Mouse (Mus musculus): ENCODE measurements at regions not wholly inside any gene's neighbourhood (a gene's known extent, or its start where the extent isn't known, plus 50 kb on each side); places are given as distances from the start of the nearest gene placed in this dataset.

GRCm38 (mm10) chr7:138639541-138639940, 206.3 kb upstream of the Ppp2r2d start:
- no peak for DNase-seq (ENCODE audit: low read depth)

GRCm38 (mm10) chr7:138626061-138626460, 219.8 kb upstream of the Ppp2r2d start:
- DNase-seq (ENCODE audit: low read depth), result no peak

- DNase-seq (ENCODE audit: low read depth), result no peak
Measured at GRCm38 (mm10) chr7:138620896-138621655, 223.5 kb upstream of the Tcerg1l start.

DNA sequence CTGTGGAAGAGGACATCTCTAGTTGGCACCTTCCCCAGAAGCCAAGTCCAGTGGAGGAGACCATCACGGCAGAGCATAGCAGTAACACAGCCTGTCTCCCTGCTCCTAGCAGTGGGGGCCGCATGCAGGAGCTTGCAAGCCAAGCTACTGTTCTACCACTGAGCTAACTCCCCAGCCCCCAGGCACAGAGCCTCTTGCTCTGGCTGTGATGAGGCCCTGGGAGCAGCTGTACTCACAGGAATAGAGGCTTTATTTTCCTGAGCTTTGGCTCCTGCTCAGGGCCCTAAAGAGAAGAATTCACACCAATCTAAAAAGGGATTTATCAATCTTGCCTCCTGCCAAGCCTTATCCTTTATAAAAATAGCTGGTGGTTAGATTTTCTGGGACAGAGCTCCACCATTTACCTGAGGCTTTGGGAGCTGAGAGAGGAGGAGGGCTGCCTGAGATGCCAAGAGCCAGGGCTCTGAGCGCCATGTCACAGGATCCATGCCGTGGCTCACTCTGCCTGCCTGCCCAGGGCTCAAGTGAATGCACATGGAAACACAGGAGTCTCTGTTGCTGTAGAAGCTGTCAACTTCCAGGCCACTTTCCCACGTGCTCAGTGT, 222.7 kb upstream of the Tcerg1l start:
- DNase-seq (ENCODE audit: low read depth), result no peak

DNA sequence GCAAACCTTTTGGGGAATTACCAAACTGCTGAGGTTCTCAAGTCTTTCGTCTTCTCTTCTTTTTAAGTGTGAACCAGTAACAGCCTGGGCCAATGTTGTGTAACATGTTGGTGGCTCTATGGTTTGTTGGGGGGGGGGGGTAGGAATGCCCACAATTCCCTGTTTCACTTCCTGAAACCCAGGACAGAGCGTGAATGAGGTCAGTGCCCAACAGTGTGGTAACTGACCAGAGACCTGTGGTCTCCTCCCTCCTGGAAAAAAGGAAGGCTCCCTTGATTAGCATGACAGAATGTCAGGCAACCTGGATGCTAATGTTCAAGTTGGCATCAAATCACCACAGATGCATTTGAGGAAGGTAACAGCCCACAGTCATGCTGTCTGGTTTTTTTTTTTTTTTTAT, 218.9 kb upstream of the Tcerg1l start:
- DNase-seq (ENCODE audit: low read depth), result no peak

GRCm38 (mm10) chr7:138609605-138610004, 212.1 kb upstream of the Tcerg1l start:
- no peak for DNase-seq (ENCODE audit: low read depth)

- DNase-seq (ENCODE audit: low read depth), result no peak
Measured at GRCm38 (mm10) chr7:138609124-138609523, 211.6 kb upstream of the Tcerg1l start.

DNA sequence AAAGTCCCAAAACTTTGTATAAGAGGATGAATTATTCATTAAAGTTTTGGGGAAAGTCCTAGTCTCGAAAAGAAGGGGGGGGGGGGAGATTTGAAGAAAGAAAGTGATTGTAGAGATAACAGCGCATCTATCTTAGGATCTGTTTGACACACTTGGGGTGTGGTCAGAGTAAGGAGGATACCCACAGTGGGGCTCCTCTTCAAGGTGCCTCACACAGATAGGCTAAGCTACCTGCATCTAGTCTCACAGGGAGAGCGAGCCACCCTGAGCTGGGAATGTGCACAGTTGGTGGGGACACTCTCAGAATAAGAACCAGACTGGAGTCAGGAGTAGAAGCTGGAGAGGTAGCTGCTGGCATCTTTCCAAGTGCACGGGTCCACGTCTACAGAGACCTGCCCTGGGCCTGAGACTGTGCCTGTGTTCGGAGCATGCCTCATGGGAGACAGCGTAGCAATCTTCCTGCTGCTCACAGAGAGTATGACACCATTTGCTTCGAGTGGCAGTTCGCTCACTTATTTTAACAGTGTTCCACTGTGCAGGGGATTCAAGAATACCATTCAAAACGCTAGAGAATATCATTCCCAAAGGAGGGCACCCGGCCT, 208.9 kb upstream of the Tcerg1l start:
- no peak for DNase-seq (ENCODE audit: low read depth)

GRCm38 (mm10) chr7:138605923-138606322, 208.4 kb upstream of the Tcerg1l start:
- no peak for DNase-seq (ENCODE audit: low read depth)

- DNase-seq (ENCODE audit: low read depth), result no peak
Measured at GRCm38 (mm10) chr7:138601749-138602148, 204.2 kb upstream of the Tcerg1l start.

GRCm38 (mm10) chr7:138593344-138593743, 195.8 kb upstream of the Tcerg1l start:
- no peak for DNase-seq (ENCODE audit: low read depth)

- DNase-seq (ENCODE audit: low read depth), result no peak
Measured at GRCm38 (mm10) chr7:138567352-138567751, 169.8 kb upstream of the Tcerg1l start.

DNA sequence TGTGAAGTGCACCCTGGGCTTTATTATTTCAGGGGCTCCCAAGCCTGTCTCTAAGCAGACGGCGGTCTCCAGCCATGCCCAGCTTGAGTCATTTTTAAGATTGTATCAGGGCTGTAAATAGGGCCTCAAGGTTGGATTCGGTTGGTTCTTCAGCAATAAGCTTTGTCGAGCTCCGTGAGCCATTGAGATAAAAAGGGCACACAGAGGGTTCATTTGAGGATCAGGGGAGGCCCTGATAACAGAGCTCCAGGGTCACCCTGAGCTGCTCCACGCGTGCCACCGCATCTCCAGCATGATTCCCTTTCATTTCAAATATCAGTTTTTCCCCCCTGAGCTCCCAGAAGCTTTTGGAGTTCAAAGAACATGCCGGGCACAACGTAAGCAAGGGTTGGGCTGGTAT, 154.1 kb upstream of the Tcerg1l start:
- DNase-seq (ENCODE audit: low read depth), result no peak

DNA sequence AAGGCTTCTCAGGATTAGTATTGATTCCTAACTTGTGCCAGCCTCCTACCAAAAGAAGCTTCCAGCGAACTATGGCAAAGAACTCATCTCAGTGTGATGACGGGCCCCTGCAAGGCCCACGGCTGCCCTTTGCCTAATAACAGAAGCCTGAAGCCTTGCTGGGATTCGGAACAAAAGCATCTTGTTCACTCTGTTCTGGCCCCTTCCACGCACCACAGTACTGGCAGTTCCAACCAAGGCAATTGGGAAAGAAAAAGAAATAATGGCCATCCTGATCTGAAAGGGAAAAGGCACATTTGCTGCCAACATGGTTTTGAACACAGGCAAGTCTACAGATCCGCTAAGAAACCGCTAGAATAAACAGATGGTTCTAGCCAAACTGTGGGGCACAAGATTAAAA, 150.4 kb upstream of the Tcerg1l start:
- DNase-seq (ENCODE audit: low read depth), result no peak

DNA sequence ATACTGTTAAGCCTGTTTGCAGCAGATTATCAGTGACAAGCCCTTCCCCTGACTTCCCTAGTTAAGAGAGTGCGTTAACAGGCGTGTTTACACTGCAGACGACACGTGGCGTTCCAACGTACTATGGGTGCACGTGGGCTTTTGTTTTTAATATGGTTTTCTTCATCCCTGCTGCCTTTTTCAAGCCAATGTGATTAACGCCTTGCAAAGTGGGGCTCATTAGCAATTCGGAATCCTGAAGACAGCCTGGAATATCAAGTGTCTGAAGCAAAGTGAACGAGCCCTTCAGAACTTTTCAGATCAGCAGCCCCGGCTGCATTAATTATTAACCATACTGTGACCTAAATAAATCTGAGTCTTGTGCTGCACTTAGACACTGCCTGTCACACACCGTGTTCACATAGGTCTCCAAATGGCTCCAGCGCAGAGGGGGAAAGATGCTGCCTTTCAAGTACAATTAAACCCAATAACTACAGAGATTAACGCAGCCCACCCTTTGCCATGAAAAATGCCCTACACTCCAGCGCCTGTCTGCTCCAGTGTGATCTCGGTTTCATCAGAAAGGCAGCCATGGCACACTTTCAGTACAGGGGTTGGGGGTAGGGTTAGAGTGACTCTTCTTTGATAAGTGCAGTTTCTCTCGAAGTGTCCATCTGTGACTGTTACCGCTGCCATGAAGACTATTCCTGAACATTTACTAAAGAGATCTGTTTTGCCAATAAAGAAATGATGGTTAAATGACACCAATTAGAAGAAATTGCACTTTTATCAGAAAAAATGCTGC, 140.7 kb upstream of the Tcerg1l start:
- no peak for DNase-seq (ENCODE audit: low read depth)

DNA sequence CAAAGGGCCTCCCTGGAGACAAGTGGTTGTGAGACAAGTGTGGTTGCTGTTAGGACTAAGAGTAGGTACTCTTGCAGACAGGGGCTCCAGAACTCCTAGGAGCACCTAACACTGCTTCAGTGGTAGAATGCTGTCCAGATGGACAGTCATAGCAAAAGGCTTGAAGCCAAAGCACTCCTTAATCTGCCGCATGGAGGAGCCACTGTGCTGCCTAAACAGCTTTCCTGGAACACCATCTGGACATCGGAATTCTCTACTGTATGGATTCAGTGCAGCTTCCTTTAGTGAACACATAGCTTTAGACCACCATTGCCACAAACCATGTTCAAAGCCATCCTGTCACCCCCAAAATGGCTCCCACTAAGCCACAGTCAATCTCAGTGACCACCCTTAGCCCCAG, 128.6 kb upstream of the Tcerg1l start:
- DNase-seq (ENCODE audit: low read depth), result no peak

- DNase-seq (ENCODE audit: low read depth), result no peak
Measured at GRCm38 (mm10) chr7:138524936-138525335, 127.4 kb upstream of the Tcerg1l start.

- DNase-seq (ENCODE audit: low read depth), result no peak
Measured at GRCm38 (mm10) chr7:138514171-138514570, 116.6 kb upstream of the Tcerg1l start.

DNA sequence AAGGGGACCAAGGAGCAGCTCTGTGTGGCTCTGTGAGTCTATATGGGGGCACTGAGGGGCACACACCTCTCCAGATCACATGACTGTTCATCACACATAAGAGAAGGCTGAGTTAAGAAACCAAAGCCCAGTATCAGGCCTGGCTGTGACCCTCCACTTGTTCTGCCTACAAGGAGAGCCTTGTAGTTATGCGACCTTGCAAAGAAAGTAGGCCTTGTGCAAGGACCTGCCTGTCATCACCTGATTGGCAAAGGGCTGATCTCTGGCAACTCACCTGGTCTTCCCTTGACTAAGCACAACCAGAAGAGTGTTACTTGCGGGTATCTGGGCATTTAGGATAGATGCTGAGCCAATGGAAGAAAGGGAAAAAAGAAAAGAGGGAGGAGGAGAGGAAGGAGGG, 107.7 kb upstream of the Tcerg1l start:
- no peak for DNase-seq (ENCODE audit: low read depth)

DNA sequence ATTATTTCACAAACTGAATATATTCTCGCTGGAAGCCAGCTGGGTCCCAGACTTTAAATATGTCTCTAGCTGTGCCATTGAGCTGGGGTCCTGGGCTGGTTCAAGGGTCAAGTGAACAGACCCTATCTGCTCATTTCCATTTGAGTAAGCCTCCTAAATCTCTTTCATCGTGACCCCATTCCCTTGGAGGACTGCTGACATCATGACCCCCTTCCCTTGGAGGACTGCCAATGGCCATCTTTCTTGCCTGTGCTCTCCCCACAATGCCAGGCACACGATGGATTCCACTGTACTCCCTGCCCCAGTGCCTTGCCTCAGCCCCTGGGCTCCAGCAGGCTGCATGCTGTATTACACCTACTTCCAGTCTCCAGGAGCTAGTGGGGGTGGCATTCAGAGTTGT, 106.5 kb upstream of the Tcerg1l start:
- DNase-seq (ENCODE audit: low read depth), result no peak

DNA sequence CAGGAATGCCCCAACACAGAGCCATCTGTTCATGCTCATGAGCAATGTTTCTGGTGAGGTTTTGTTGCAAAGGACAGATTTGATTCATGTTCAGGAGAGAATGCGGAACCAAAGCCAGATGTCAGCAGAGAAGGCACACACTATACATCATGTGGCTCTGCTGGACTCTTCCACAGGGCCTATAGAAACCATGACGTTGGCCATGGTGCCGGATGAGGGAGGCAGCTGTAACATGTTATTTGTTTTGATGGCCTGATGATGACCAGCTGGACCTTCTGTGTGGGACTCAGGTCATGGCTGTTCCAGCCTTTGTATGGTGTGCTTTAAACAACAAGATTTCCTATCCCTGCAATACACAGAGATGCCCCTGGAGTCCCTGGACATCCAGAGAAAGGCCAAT, 105.5 kb upstream of the Tcerg1l start:
- no peak for DNase-seq (ENCODE audit: low read depth)

GRCm38 (mm10) chr7:138501347-138502014, 104.0 kb upstream of the Tcerg1l start:
- DNase-seq (ENCODE audit: low read depth), result no peak

Data from c-Kit-positive CD71-negative TER-119-negative erythroid progenitor cells, embryonic 14.5 days (primary cell).